ENCODE assay signal across 17 mouse cellular contexts in genomic region chr4:75968618-75969017, GRCm38 (mm10).
"Had no signal": no experiment of that assay in that cellular context is flagged by ENCODE, and none has a peak within 500 bp of the region (broad histone marks: within the 10 kb centered on the region; RNA-seq: fewer than 3 reads in every experiment).

No protein-coding gene starts in this region.

- H3K4me2 ChIP-seq: liver, embryonic 11.5 days; liver, embryonic 13.5 days; liver, embryonic 15.5 days; lung, embryonic 15.5 days; midbrain, embryonic 11.5 days; midbrain, embryonic 13.5 days; midbrain, embryonic 15.5 days; neural tube, embryonic 12.5 days had no signal

- DNase-seq: liver, embryonic 13.5 days; liver, postnatal 0 days; lung, postnatal 4 days; right cerebral cortex, postnatal 25 days; right cerebral cortex, postnatal 4 days; spleen, adult 18-20 months; thymus, adult 18-20 months; thymus, postnatal 14 days; thymus, postnatal 36 days had no signal

- H3K9ac ChIP-seq: liver, embryonic 13.5 days; liver, embryonic 15.5 days; liver, postnatal 0 days; lung, embryonic 15.5 days; midbrain, embryonic 13.5 days; midbrain, embryonic 15.5 days; neural tube, embryonic 12.5 days had no signal

- ATAC-seq: liver, postnatal 0 days; lung, postnatal 0 days; midbrain, embryonic 13.5 days; midbrain, embryonic 15.5 days had no signal

- H3K36me3 ChIP-seq: liver, embryonic 13.5 days; liver, embryonic 15.5 days; lung, embryonic 15.5 days; midbrain, embryonic 13.5 days; midbrain, embryonic 15.5 days; neural tube, embryonic 12.5 days had no signal

- H3K9me3 ChIP-seq: liver, embryonic 13.5 days; liver, embryonic 15.5 days; lung, embryonic 15.5 days; midbrain, embryonic 13.5 days; midbrain, embryonic 15.5 days; neural tube, embryonic 12.5 days had no signal

- H3K27ac ChIP-seq: liver, embryonic 13.5 days; liver, embryonic 15.5 days; lung, embryonic 15.5 days; midbrain, embryonic 13.5 days; midbrain, embryonic 15.5 days; neural tube, embryonic 12.5 days had no signal

- H3K4me1 ChIP-seq: liver, embryonic 13.5 days; liver, embryonic 15.5 days; lung, embryonic 15.5 days; midbrain, embryonic 13.5 days; midbrain, embryonic 15.5 days; neural tube, embryonic 12.5 days had no signal

- H3K27me3 ChIP-seq: liver, embryonic 13.5 days; liver, embryonic 15.5 days; lung, embryonic 15.5 days; midbrain, embryonic 13.5 days; midbrain, embryonic 15.5 days; neural tube, embryonic 12.5 days had no signal

- H3K4me3 ChIP-seq: liver, embryonic 13.5 days; liver, embryonic 15.5 days; lung, embryonic 15.5 days; midbrain, embryonic 13.5 days; midbrain, embryonic 15.5 days; neural tube, embryonic 12.5 days had no signal
